Mouse (Mus musculus): Measurements from ENCODE around the gene Optn. TPM values are rescaled to one million over a fixed set of nuclear protein-coding genes. Genes with fewer than 3 reads are reported as not detected.

Gene Optn
- total RNA-seq, 1 experiment = 4.6 TPM

GRCm38 (mm10) chr2:5041854-5042253 is 22.0 kb downstream of the Optn start:
- TF ChIP-seq ZC3H11A (IDR thresholded peaks at IDR 0.05; ENCODE audit: borderline replicate concordance, low read depth, low read length) (no peak), ZNF384 (IDR thresholded peaks at IDR 0.05; ENCODE audit: low read depth, low read length) (no peak), MAFK (IDR thresholded peaks at IDR 0.05; ENCODE audit: insufficient read depth, low read depth, low read length) (no peak), CHD2 (IDR thresholded peaks at IDR 0.05; ENCODE audit: low read depth, low read length) (no peak)
- in situ Hi-C loops (cut with MboI; ENCODE audit: low sequenced_read_pairs in 2 of 2, unreplicated experiment in 2 of 2) = no loop called here
- H3K36me3 ChIP-seq (ENCODE audit: control insufficient read depth, insufficient read depth, low read length, poor library complexity, severe bottlenecking) = peaks cover 12% of the 10 kb centered on the region; the same call in 1 of the 2 replicates
- H3K27ac ChIP-seq (ENCODE audit: insufficient read depth, low read depth, low read length, poor library complexity, severe bottlenecking) = no peak overlapping the region
- H3K4me1 ChIP-seq (ENCODE audit: control insufficient read depth in 2 of 2, insufficient read depth in 2 of 2, low read length in 2 of 2, poor library complexity in 1 of 2) = peaks cover 7 to 30% of the 10 kb centered on the region in 2 experiments; a peak in 3 of 4 replicates
- H3K9me3 ChIP-seq (ENCODE audit: control insufficient read depth, insufficient read depth, low read depth, low read length) = no peaks in the 10 kb centered on the region
- no peak overlapping the region for H3K9ac ChIP-seq (ENCODE audit: insufficient read depth, low read depth, low read length, poor library complexity, severe bottlenecking)
- DNase-seq (ENCODE audit: low read depth, low spot score) = no peak
- H3K4me3 ChIP-seq (ENCODE audit: insufficient read depth in 1 of 2, low read depth in 1 of 2, low read length in 2 of 2, poor library complexity in 1 of 2, severe bottlenecking in 1 of 2) = no peak overlapping the region

GRCm38 (mm10) chr2:5040281-5041161 is 23.3 kb downstream of the Optn start:
- H3K4me3 ChIP-seq (ENCODE audit: insufficient read depth in 1 of 2, low read depth in 1 of 2, low read length in 2 of 2, poor library complexity in 1 of 2, severe bottlenecking in 1 of 2) = no peak overlapping the region
- H3K9ac ChIP-seq (ENCODE audit: insufficient read depth, low read depth, low read length, poor library complexity, severe bottlenecking) = no peak overlapping the region
- peaks cover 4 to 22% of the 10 kb centered on the region in 2 experiments; a peak in 3 of 4 replicates for H3K4me1 ChIP-seq (ENCODE audit: control insufficient read depth in 2 of 2, insufficient read depth in 2 of 2, low read length in 2 of 2, poor library complexity in 1 of 2)
- H3K36me3 ChIP-seq (ENCODE audit: control insufficient read depth, insufficient read depth, low read length, poor library complexity, severe bottlenecking) = peaks cover 13% of the 10 kb centered on the region; the same call in 1 of the 2 replicates
- DNase-seq (ENCODE audit: low read depth, low spot score) = no peak
- no peak overlapping the region for H3K27ac ChIP-seq (ENCODE audit: insufficient read depth, low read depth, low read length, poor library complexity, severe bottlenecking)
- in situ Hi-C loops (cut with MboI; ENCODE audit: low sequenced_read_pairs in 2 of 2, unreplicated experiment in 2 of 2) = no loop called here
- no peaks in the 10 kb centered on the region for H3K9me3 ChIP-seq (ENCODE audit: control insufficient read depth, insufficient read depth, low read depth, low read length)
- TF ChIP-seq ZNF384 (IDR thresholded peaks at IDR 0.05; ENCODE audit: low read depth, low read length) = no peak
- no peak for TF ChIP-seq MAFK (IDR thresholded peaks at IDR 0.05; ENCODE audit: insufficient read depth, low read depth, low read length)
- TF ChIP-seq HCFC1 (IDR thresholded peaks at IDR 0.05; ENCODE audit: borderline replicate concordance, insufficient read depth, low read length) = no peak
- no peak for TF ChIP-seq ZC3H11A (IDR thresholded peaks at IDR 0.05; ENCODE audit: borderline replicate concordance, low read depth, low read length)
- TF ChIP-seq CHD2 (IDR thresholded peaks at IDR 0.05; ENCODE audit: low read depth, low read length) = no peak

GRCm38 (mm10) chr2:5039350-5040170 is 24.3 kb downstream of the Optn start:
- H3K36me3 ChIP-seq (ENCODE audit: control insufficient read depth, insufficient read depth, low read length, poor library complexity, severe bottlenecking) = peaks cover 13% of the 10 kb centered on the region; the same call in 1 of the 2 replicates
- TF ChIP-seq CHD2 (IDR thresholded peaks at IDR 0.05; ENCODE audit: low read depth, low read length) (no peak), ZC3H11A (IDR thresholded peaks at IDR 0.05; ENCODE audit: borderline replicate concordance, low read depth, low read length) (no peak), ZNF384 (IDR thresholded peaks at IDR 0.05; ENCODE audit: low read depth, low read length) (no peak), HCFC1 (IDR thresholded peaks at IDR 0.05; ENCODE audit: borderline replicate concordance, insufficient read depth, low read length) (no peak), MAFK (IDR thresholded peaks at IDR 0.05; ENCODE audit: insufficient read depth, low read depth, low read length) (no peak)
- H3K9ac ChIP-seq (ENCODE audit: insufficient read depth, low read depth, low read length, poor library complexity, severe bottlenecking) = no peak overlapping the region
- in situ Hi-C loops (cut with MboI; ENCODE audit: low sequenced_read_pairs in 2 of 2, unreplicated experiment in 2 of 2) = no loop called here
- no peak overlapping the region for H3K4me3 ChIP-seq (ENCODE audit: insufficient read depth in 1 of 2, low read depth in 1 of 2, low read length in 2 of 2, poor library complexity in 1 of 2, severe bottlenecking in 1 of 2)
- no peak for DNase-seq (ENCODE audit: low read depth, low spot score)
- H3K9me3 ChIP-seq (ENCODE audit: control insufficient read depth, insufficient read depth, low read depth, low read length) = no peaks in the 10 kb centered on the region
- H3K4me1 ChIP-seq (ENCODE audit: control insufficient read depth in 2 of 2, insufficient read depth in 2 of 2, low read length in 2 of 2, poor library complexity in 1 of 2) = peaks cover 4 to 19% of the 10 kb centered on the region in 2 experiments; a peak in 3 of 4 replicates
- no peak overlapping the region for H3K27ac ChIP-seq (ENCODE audit: insufficient read depth, low read depth, low read length, poor library complexity, severe bottlenecking)

GRCm38 (mm10) chr2:5038320-5038719 is 25.5 kb downstream of the Optn start:
- TF ChIP-seq ZNF384 (IDR thresholded peaks at IDR 0.05; ENCODE audit: low read depth, low read length) (no peak), CHD2 (IDR thresholded peaks at IDR 0.05; ENCODE audit: low read depth, low read length) (no peak), HCFC1 (IDR thresholded peaks at IDR 0.05; ENCODE audit: borderline replicate concordance, insufficient read depth, low read length) (no peak), MAFK (IDR thresholded peaks at IDR 0.05; ENCODE audit: insufficient read depth, low read depth, low read length) (no peak)
- peaks cover 13% of the 10 kb centered on the region; the same call in 1 of the 2 replicates for H3K36me3 ChIP-seq (ENCODE audit: control insufficient read depth, insufficient read depth, low read length, poor library complexity, severe bottlenecking)
- in situ Hi-C loops (cut with MboI; ENCODE audit: low sequenced_read_pairs in 2 of 2, unreplicated experiment in 2 of 2) = no loop called here
- no peak overlapping the region for H3K4me3 ChIP-seq (ENCODE audit: insufficient read depth in 1 of 2, low read depth in 1 of 2, low read length in 2 of 2, poor library complexity in 1 of 2, severe bottlenecking in 1 of 2)
- H3K9me3 ChIP-seq (ENCODE audit: control insufficient read depth, insufficient read depth, low read depth, low read length) = no peaks in the 10 kb centered on the region
- peaks cover 4 to 20% of the 10 kb centered on the region in 2 experiments; a peak in 3 of 4 replicates for H3K4me1 ChIP-seq (ENCODE audit: control insufficient read depth in 2 of 2, insufficient read depth in 2 of 2, low read length in 2 of 2, poor library complexity in 1 of 2)
- H3K9ac ChIP-seq (ENCODE audit: insufficient read depth, low read depth, low read length, poor library complexity, severe bottlenecking) = no peak overlapping the region
- no peak overlapping the region for H3K27ac ChIP-seq (ENCODE audit: insufficient read depth, low read depth, low read length, poor library complexity, severe bottlenecking)
- DNase-seq (ENCODE audit: low read depth, low spot score) = no peak

Data from ES-E14 (cell line).